Mouse (Mus musculus) limb, embryonic 14.5 days (tissue): ENCODE results near the gene Abraxas2. TPM values are rescaled to one million over a fixed set of nuclear protein-coding genes. Genes with fewer than 3 reads are reported as not detected.

Experiments used
- ATAC-seq: fragments of 200-750 bp; cut with Nextera tagmentation; 2 replicates; pipeline ENCODE4 v1.8.0; 2017; ENCODE audit warnings: low read depth, moderate number of reproducible peaks, moderate TSS enrichment; ENCODE audit not compliant: low FRiP score
- DNase-seq: peaks from one replicate; pipeline ENCODE4 v3.0.0-alpha.2; 2015; ENCODE audit warnings: low spot score
- H3K27ac ChIP-seq: fragments of 300-500 bp; sonication (generic); replicated peaks from 2 replicates; pipeline ENCODE4 v1.5.1; 2014; ENCODE audit warnings: low read depth, mild to moderate bottlenecking, low read length, moderate library complexity, mixed read lengths
- H3K27me3 ChIP-seq: fragments of 300-500 bp; sonication (generic); 2 replicates; pipeline ENCODE4 v1.6.1; 2014; ENCODE audit warnings: low read length, mixed read lengths; ENCODE audit not compliant: control insufficient read depth, insufficient read depth
- H3K36me3 ChIP-seq: fragments of 300-500 bp; sonication (generic); 2 replicates; pipeline ENCODE4 v1.6.1; 2014; ENCODE audit warnings: mild to moderate bottlenecking, low read length, moderate library complexity, mixed read lengths; ENCODE audit not compliant: control insufficient read depth, insufficient read depth
- H3K4me1 ChIP-seq: fragments of 300-500 bp; sonication (generic); 2 replicates; pipeline ENCODE4 v1.6.1; 2014; ENCODE audit warnings: antibody characterized with exemption, low read length, mixed read lengths; ENCODE audit not compliant: control insufficient read depth, insufficient read depth
- H3K4me2 ChIP-seq: fragments of 300-500 bp; sonication (generic); replicated peaks from 2 replicates; pipeline ENCODE4 v1.6.1; 2014; ENCODE audit warnings: low read depth, mild to moderate bottlenecking, low read length, moderate library complexity; ENCODE audit not compliant: severe bottlenecking
- H3K4me3 ChIP-seq: fragments of 300-500 bp; sonication (generic); replicated peaks from 2 replicates; pipeline ENCODE4 v1.5.1; 2014; ENCODE audit warnings: low read length
- H3K9ac ChIP-seq: fragments of 300-500 bp; sonication (generic); 2 replicates; pipeline ENCODE4 v1.6.1; 2014; ENCODE audit warnings: mild to moderate bottlenecking, low read depth, low read length, moderate library complexity; ENCODE audit not compliant: severe bottlenecking
- H3K9me3 ChIP-seq: fragments of 300-500 bp; sonication (generic); 2 replicates; pipeline ENCODE4 v1.6.1; 2016; ENCODE audit warnings: low read length; ENCODE audit not compliant: control insufficient read depth
- POLR2A ChIP-seq: fragments of 200-500 bp; IDR thresholded peaks from 2 replicates; pipeline ENCODE4 v1.8.0; 2012; ENCODE audit warnings: inconsistent platforms, mild to moderate bottlenecking, moderate library complexity, borderline replicate concordance; ENCODE audit not compliant: insufficient read depth, insufficient read length; ENCODE audit errors: extremely low read depth
- WGBS: fragments of 180-500 bp; shearing (Covaris S2); extraction: QIAGEN DNeasy Blood & Tissue Kit; methylation state at CpG from one replicate; pipeline ENCODE4 v1.1.7; 2014; 5-methylcytosine and 5-hydroxymethylcytosine counted together
- polyA plus RNA-seq, 2 experiments: library from polyadenylated mRNA; depleted of rRNA in 1 of 2; stranded (reverse) in 1 of 2; unstranded in 1 of 2; fragments of >200 nt; fragmentation: Nextera tagmentation in 1 of 2; extraction: Ambion mirVana in 1 of 2; gene quantifications; 2 replicates each; pipeline versions ENCODE4 v1.2.1 to v1.2.3; 2012 to 2014

The Abraxas2 gene
- polyA plus RNA-seq, 2 experiments: 29.5 to 38.1 TPM

- Histone ChIP-seq H3K4me3 (no peak overlapping the region), H3K9me3 (no peaks in the 10 kb centered on the region), H3K36me3 (no peaks in the 10 kb centered on the region), H3K4me2 (no peak overlapping the region), H3K27me3 (no peaks in the 10 kb centered on the region), H3K27ac (no peak overlapping the region), H3K9ac (no peak overlapping the region), H3K4me1 (no peaks in the 10 kb centered on the region)
- DNase-seq (no peak), ATAC-seq (no peak)
- 78% methylated on average over 5 of the region's 5 CpGs for WGBS
- no peak for TF ChIP-seq POLR2A
Measured at GRCm38 (mm10) chr7:132891561-132892310, 32.7 kb downstream of the Abraxas2 start.

GRCm38 (mm10) chr7:132892311-132892661, 33.3 kb downstream of the Abraxas2 start:
- 50% methylated on average over 4 of the region's 4 CpGs for WGBS
- no peak for TF ChIP-seq POLR2A
- no peak overlapping the region for H3K4me3 ChIP-seq
- DNase-seq (no peak), ATAC-seq (no peak)
- H3K9ac ChIP-seq: no peak overlapping the region
- H3K36me3 ChIP-seq: no peaks in the 10 kb centered on the region
- no peaks in the 10 kb centered on the region for H3K27me3 ChIP-seq
- no peaks in the 10 kb centered on the region for H3K4me1 ChIP-seq
- H3K9me3 ChIP-seq: no peaks in the 10 kb centered on the region
- no peak overlapping the region for H3K27ac ChIP-seq
- no peak overlapping the region for H3K4me2 ChIP-seq

- H3K9ac ChIP-seq: no peak overlapping the region
- H3K36me3 ChIP-seq: no peaks in the 10 kb centered on the region
- no peaks in the 10 kb centered on the region for H3K9me3 ChIP-seq
- ATAC-seq (no peak), DNase-seq (no peak)
- H3K4me1 ChIP-seq: no peaks in the 10 kb centered on the region
- no peak overlapping the region for H3K27ac ChIP-seq
- TF ChIP-seq POLR2A: no peak
- H3K4me3 ChIP-seq: no peak overlapping the region
- no peaks in the 10 kb centered on the region for H3K27me3 ChIP-seq
- no peak overlapping the region for H3K4me2 ChIP-seq
- WGBS: 72% methylated on average over 7 of the region's 7 CpGs
Measured at GRCm38 (mm10) chr7:132892806-132893205, 33.8 kb downstream of the Abraxas2 start.

DNA sequence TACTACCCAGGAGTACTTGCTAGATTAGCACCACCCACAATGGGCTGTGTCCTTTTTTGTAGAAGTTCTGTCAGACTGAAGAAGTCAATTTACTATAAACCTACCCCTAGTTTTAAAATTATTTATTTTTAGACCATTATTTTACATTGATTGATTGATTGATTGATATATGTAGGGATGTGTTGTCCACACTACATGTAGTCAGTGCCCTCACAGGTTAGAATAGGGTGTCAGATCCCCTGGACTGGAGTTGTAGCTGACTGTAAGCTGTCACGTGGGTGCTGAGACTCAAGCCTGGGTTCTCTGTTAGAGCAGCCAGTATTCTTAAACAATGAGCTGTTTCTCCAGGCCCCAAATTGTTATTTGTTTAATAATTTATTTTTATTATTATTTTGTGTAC, 34.3 kb downstream of the Abraxas2 start:
- no peak overlapping the region for H3K27ac ChIP-seq
- no peak overlapping the region for H3K4me2 ChIP-seq
- H3K4me1 ChIP-seq: no peaks in the 10 kb centered on the region
- no peak overlapping the region for H3K4me3 ChIP-seq
- H3K9me3 ChIP-seq: no peaks in the 10 kb centered on the region
- no peak for TF ChIP-seq POLR2A
- 88% methylated on average over 1 of the region's 1 CpGs for WGBS
- H3K9ac ChIP-seq: no peak overlapping the region
- ATAC-seq: no peak
- no peaks in the 10 kb centered on the region for H3K27me3 ChIP-seq
- DNase-seq: no peak
- no peaks in the 10 kb centered on the region for H3K36me3 ChIP-seq

DNA sequence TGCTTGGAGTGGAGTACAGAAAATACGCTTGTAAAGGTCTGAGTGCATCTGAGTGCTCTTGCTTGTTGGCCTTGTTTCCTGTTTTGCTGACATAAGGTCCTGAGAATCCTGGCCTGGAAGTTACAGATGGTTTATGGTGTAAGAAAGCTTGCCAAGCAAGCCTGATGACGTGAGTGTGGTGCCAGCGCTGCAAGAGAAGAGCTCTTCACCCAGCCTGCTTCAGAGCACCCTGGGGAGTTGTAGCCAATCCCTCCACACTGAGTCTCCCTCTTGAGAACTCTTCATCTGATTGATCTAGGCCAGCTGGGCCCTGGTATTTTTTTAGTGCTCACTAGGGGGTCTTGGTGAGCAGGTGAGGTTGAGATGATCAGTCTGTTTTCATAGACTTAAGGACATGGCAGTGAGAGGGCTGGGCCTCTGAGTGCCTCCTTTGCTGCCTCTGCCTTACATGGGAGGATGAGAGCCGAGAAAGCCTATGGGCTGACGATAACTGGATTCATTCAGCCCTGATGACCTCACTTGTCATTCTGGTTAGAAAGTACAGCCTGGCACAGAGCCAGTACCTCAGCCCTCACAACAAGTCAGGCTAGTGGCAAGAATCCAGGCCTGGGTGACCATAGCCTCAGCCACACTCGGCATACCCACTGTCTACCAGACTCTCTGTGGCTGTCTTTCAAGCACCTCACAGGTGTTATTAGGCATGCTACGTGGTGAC, 36.0 kb downstream of the Abraxas2 start:
- H3K9me3 ChIP-seq: no peaks in the 10 kb centered on the region
- TF ChIP-seq POLR2A: no peak
- no peaks in the 10 kb centered on the region for H3K27me3 ChIP-seq
- no peak overlapping the region for H3K4me2 ChIP-seq
- no peak overlapping the region for H3K27ac ChIP-seq
- DNase-seq (no peak), ATAC-seq (no peak)
- no peak overlapping the region for H3K4me3 ChIP-seq
- WGBS: 77% methylated on average over 7 of the region's 7 CpGs
- H3K4me1 ChIP-seq: no peaks in the 10 kb centered on the region
- H3K9ac ChIP-seq: no peak overlapping the region
- H3K36me3 ChIP-seq: no peaks in the 10 kb centered on the region
